Mouse (Mus musculus) lung, postnatal 14 days (tissue): ENCODE measurements around the gene Atf7ip.

Experiments used
- DNase-seq: peaks from one replicate; pipeline ENCODE4 v3.0.0; 2021

Atf7ip gene

GRCm38 (mm10) chr6:136554774-136555522 lies 49.0 kb downstream of the Atf7ip start:
- peak; percentile 52 for DNase-seq

- peak; percentile 82 for DNase-seq
Observed at GRCm38 (mm10) chr6:136555523-136555915, 49.6 kb downstream of the Atf7ip start.

- no peak for DNase-seq
Observed at GRCm38 (mm10) chr6:136558288-136559005, 52.5 kb downstream of the Atf7ip start.

GRCm38 (mm10) chr6:136566002-136566401 lies 60.0 kb downstream of the Atf7ip start:
- DNase-seq = no peak

- no peak for DNase-seq
Observed at GRCm38 (mm10) chr6:136590739-136591138, 84.8 kb downstream of the Atf7ip start.

GRCm38 (mm10) chr6:136594541-136594940 lies 88.6 kb downstream of the Atf7ip start:
- no peak for DNase-seq

GRCm38 (mm10) chr6:136602601-136603000 lies 96.6 kb downstream of the Atf7ip start:
- no peak for DNase-seq

GRCm38 (mm10) chr6:136611351-136612215 lies 105.6 kb downstream of the Atf7ip start:
- DNase-seq = no peak

GRCm38 (mm10) chr6:136612312-136612711 lies 106.3 kb downstream of the Atf7ip start:
- no peak for DNase-seq

GRCm38 (mm10) chr6:136614156-136614555 lies 108.2 kb downstream of the Atf7ip start:
- no peak for DNase-seq

GRCm38 (mm10) chr6:136620361-136621139 lies 114.6 kb downstream of the Atf7ip start:
- peak; percentile 93 for DNase-seq

GRCm38 (mm10) chr6:136625421-136625820 lies 119.5 kb downstream of the Atf7ip start:
- no peak for DNase-seq

GRCm38 (mm10) chr6:136629639-136630038 lies 123.7 kb downstream of the Atf7ip start:
- no peak for DNase-seq

GRCm38 (mm10) chr6:136631519-136631918 lies 125.6 kb downstream of the Atf7ip start:
- no peak for DNase-seq

- DNase-seq = no peak
Observed at GRCm38 (mm10) chr6:136631945-136632534, 126.1 kb downstream of the Atf7ip start.

GRCm38 (mm10) chr6:136633154-136633553 lies 127.2 kb downstream of the Atf7ip start:
- DNase-seq = no peak

GRCm38 (mm10) chr6:136633719-136634118 lies 127.8 kb downstream of the Atf7ip start:
- DNase-seq = no peak

- DNase-seq = no peak
Observed at GRCm38 (mm10) chr6:136634982-136635381, 129.0 kb downstream of the Atf7ip start.

GRCm38 (mm10) chr6:136644171-136644570 lies 138.2 kb downstream of the Atf7ip start:
- DNase-seq = no peak

- DNase-seq = no peak
Observed at GRCm38 (mm10) chr6:136645754-136646153, 139.8 kb downstream of the Atf7ip start.

GRCm38 (mm10) chr6:136646207-136646606 lies 140.2 kb downstream of the Atf7ip start:
- DNase-seq = no peak

GRCm38 (mm10) chr6:136647455-136647861 lies 141.5 kb downstream of the Atf7ip start:
- no peak for DNase-seq
